Mouse (Mus musculus): ENCODE results near the gene Cdk6. TPM values are rescaled to one million over a fixed set of nuclear protein-coding genes. Genes with fewer than 3 reads are reported as not detected.

Cdk6 gene
- polyA plus RNA-seq, 1 experiment from 2014 or later = 32.5 TPM

- no peak overlapping the region for H3K4me2 ChIP-seq
- no peak overlapping the region for H3K9ac ChIP-seq (replicated peaks)
- H3K27ac ChIP-seq = no peak overlapping the region
- H3K27me3 ChIP-seq = no peaks in the 10 kb centered on the region
- no peaks in the 10 kb centered on the region for H3K36me3 ChIP-seq
- H3K9me3 ChIP-seq = no peaks in the 10 kb centered on the region
- no peak for ATAC-seq (ENCODE audit: insufficient number of reproducible peaks, insufficient read depth, low FRiP score, low TSS enrichment, low read depth)
- H3K4me1 ChIP-seq (replicated peaks) = no peaks in the 10 kb centered on the region
- 89% methylated on average over 7 of the region's 7 CpGs for WGBS
- no peak overlapping the region for H3K4me3 ChIP-seq (replicated peaks)
Observed at GRCm38 (mm10) chr5:3359914-3360313, 18.6 kb downstream of the Cdk6 start.

GRCm38 (mm10) chr5:3361252-3361651, 20.0 kb downstream of the Cdk6 start:
- WGBS = 92% methylated on average over 5 of the region's 5 CpGs
- no peaks in the 10 kb centered on the region; the same call in 1 of the 2 replicates for H3K9me3 ChIP-seq
- H3K9ac ChIP-seq (replicated peaks) = no peak overlapping the region
- no peaks in the 10 kb centered on the region for H3K4me1 ChIP-seq (replicated peaks)
- H3K27me3 ChIP-seq = no peaks in the 10 kb centered on the region
- no peaks in the 10 kb centered on the region; the same call in 1 of the 2 replicates for H3K36me3 ChIP-seq
- no peak overlapping the region for H3K4me3 ChIP-seq (replicated peaks)
- ATAC-seq (ENCODE audit: insufficient number of reproducible peaks, insufficient read depth, low FRiP score, low TSS enrichment, low read depth) = no peak
- no peak overlapping the region for H3K4me2 ChIP-seq
- no peak overlapping the region for H3K27ac ChIP-seq

GRCm38 (mm10) chr5:3362111-3362510, 20.8 kb downstream of the Cdk6 start:
- Histone ChIP-seq H3K36me3 (no peaks in the 10 kb centered on the region; the same call in 1 of the 2 replicates), H3K9me3 (no peaks in the 10 kb centered on the region; the same call in 1 of the 2 replicates), H3K4me2 (no peak overlapping the region), H3K9ac (replicated peaks) (no peak overlapping the region), H3K27me3 (no peaks in the 10 kb centered on the region), H3K4me3 (replicated peaks) (no peak overlapping the region), H3K4me1 (replicated peaks) (no peaks in the 10 kb centered on the region), H3K27ac (no peak overlapping the region)
- WGBS = 90% methylated on average over 8 of the region's 8 CpGs
- ATAC-seq (ENCODE audit: insufficient number of reproducible peaks, insufficient read depth, low FRiP score, low TSS enrichment, low read depth) = no peak

GRCm38 (mm10) chr5:3363036-3363983, 22.0 kb downstream of the Cdk6 start:
- H3K27ac ChIP-seq = no peak overlapping the region
- no peaks in the 10 kb centered on the region; the same call in 1 of the 2 replicates for H3K9me3 ChIP-seq
- H3K27me3 ChIP-seq = no peaks in the 10 kb centered on the region
- no peaks in the 10 kb centered on the region; the same call in 1 of the 2 replicates for H3K36me3 ChIP-seq
- H3K4me1 ChIP-seq (replicated peaks) = no peaks in the 10 kb centered on the region
- H3K4me2 ChIP-seq = no peak overlapping the region
- H3K9ac ChIP-seq (replicated peaks) = no peak overlapping the region
- H3K4me3 ChIP-seq (replicated peaks) = no peak overlapping the region
- 81% methylated on average over 15 of the region's 15 CpGs for WGBS
- no peak for ATAC-seq (ENCODE audit: insufficient number of reproducible peaks, insufficient read depth, low FRiP score, low TSS enrichment, low read depth)

- H3K4me3 ChIP-seq (replicated peaks) = no peak overlapping the region
- no peak for ATAC-seq (ENCODE audit: insufficient number of reproducible peaks, insufficient read depth, low FRiP score, low TSS enrichment, low read depth)
- no peaks in the 10 kb centered on the region; the same call in 1 of the 2 replicates for H3K9me3 ChIP-seq
- no peak overlapping the region for H3K4me2 ChIP-seq
- no peaks in the 10 kb centered on the region for H3K27me3 ChIP-seq
- H3K9ac ChIP-seq (replicated peaks) = no peak overlapping the region
- H3K36me3 ChIP-seq = no peaks in the 10 kb centered on the region; the same call in 1 of the 2 replicates
- H3K4me1 ChIP-seq (replicated peaks) = no peaks in the 10 kb centered on the region
- 90% methylated on average over 4 of the region's 4 CpGs for WGBS
- no peak overlapping the region for H3K27ac ChIP-seq
Observed at GRCm38 (mm10) chr5:3367045-3367444, 25.8 kb downstream of the Cdk6 start.

DNA sequence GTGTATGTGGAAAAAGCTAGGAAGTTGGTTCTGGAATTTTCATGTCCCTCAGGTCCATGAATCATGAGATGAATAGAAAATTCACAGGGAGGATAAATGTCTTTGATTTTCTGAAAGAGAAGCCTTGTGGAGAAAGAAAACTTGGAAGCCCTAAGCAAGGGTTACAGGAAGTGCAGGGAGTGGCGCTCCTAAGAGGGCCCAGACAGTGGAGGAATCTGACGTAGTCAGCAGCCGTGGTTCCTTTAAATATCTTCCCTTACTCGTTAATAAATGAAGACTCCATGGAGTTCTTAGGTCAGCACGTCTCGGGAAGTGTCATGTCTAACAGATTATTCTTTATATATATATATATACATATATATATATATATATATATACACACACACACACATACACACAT, 28.0 kb downstream of the Cdk6 start:
- Histone ChIP-seq H3K36me3 (no peaks in the 10 kb centered on the region; the same call in 1 of the 2 replicates), H3K9ac (replicated peaks) (no peak overlapping the region), H3K4me1 (replicated peaks) (peaks cover 5% of the 10 kb centered on the region; the same call in 1 of the 2 replicates), H3K27me3 (no peaks in the 10 kb centered on the region), H3K4me2 (no peak overlapping the region), H3K9me3 (no peaks in the 10 kb centered on the region; the same call in 1 of the 2 replicates), H3K4me3 (replicated peaks) (no peak overlapping the region), H3K27ac (no peak overlapping the region)
- no peak for ATAC-seq (ENCODE audit: insufficient number of reproducible peaks, insufficient read depth, low FRiP score, low TSS enrichment, low read depth)
- WGBS = 70% methylated on average over 6 of the region's 6 CpGs

GRCm38 (mm10) chr5:3371212-3371611, 29.9 kb downstream of the Cdk6 start:
- Histone ChIP-seq H3K9ac (replicated peaks) (no peak overlapping the region), H3K4me1 (replicated peaks) (peaks cover 9% of the 10 kb centered on the region; the same call in 1 of the 2 replicates), H3K27ac (no peak overlapping the region), H3K4me3 (replicated peaks) (no peak overlapping the region), H3K36me3 (no peaks in the 10 kb centered on the region), H3K9me3 (no peaks in the 10 kb centered on the region), H3K4me2 (no peak overlapping the region), H3K27me3 (no peaks in the 10 kb centered on the region)
- 87% methylated on average over 2 of the region's 2 CpGs for WGBS
- no peak for ATAC-seq (ENCODE audit: insufficient number of reproducible peaks, insufficient read depth, low FRiP score, low TSS enrichment, low read depth)

DNA sequence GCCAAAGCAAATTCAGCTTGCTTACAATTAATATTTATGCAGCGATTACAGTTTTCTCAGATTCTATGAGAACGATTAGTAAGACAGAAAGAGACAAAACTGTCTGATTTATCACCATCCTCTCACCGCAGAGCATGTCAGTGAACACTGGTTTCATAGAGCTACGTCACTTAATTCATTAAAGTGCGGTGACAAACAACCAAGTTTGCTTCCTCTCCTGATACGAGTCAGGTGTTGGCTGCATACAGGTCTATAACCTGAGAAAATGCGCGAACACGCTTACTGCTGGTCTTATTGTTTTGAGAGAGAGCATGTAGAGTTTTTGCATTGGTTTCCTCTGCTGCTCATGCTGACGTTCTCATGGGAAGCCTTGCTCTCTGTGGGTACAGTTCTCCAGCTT, 31.9 kb downstream of the Cdk6 start:
- Histone ChIP-seq H3K9me3 (no peaks in the 10 kb centered on the region), H3K4me3 (replicated peaks) (no peak overlapping the region), H3K27me3 (no peaks in the 10 kb centered on the region), H3K4me2 (no peak overlapping the region), H3K36me3 (no peaks in the 10 kb centered on the region), H3K27ac (no peak overlapping the region), H3K4me1 (replicated peaks) (peaks cover 13% of the 10 kb centered on the region), H3K9ac (replicated peaks) (no peak overlapping the region)
- no peak for ATAC-seq (ENCODE audit: insufficient number of reproducible peaks, insufficient read depth, low FRiP score, low TSS enrichment, low read depth)
- WGBS = 85% methylated on average over 10 of the region's 10 CpGs

GRCm38 (mm10) chr5:3374763-3375162, 33.5 kb downstream of the Cdk6 start:
- Histone ChIP-seq H3K27ac (no peak overlapping the region), H3K9ac (replicated peaks) (no peak overlapping the region), H3K4me3 (replicated peaks) (no peak overlapping the region), H3K36me3 (no peaks in the 10 kb centered on the region), H3K9me3 (no peaks in the 10 kb centered on the region), H3K27me3 (no peaks in the 10 kb centered on the region), H3K4me1 (replicated peaks) (peaks cover 13% of the 10 kb centered on the region), H3K4me2 (no peak overlapping the region)
- 87% methylated on average over 10 of the region's 10 CpGs for WGBS
- no peak for ATAC-seq (ENCODE audit: insufficient number of reproducible peaks, insufficient read depth, low FRiP score, low TSS enrichment, low read depth)

GRCm38 (mm10) chr5:3376167-3376566, 34.9 kb downstream of the Cdk6 start:
- Histone ChIP-seq H3K4me3 (replicated peaks) (no peak overlapping the region), H3K36me3 (no peaks in the 10 kb centered on the region), H3K9me3 (no peaks in the 10 kb centered on the region), H3K27me3 (no peaks in the 10 kb centered on the region), H3K27ac (no peak overlapping the region), H3K4me2 (no peak overlapping the region), H3K4me1 (replicated peaks) (peaks cover 13% of the 10 kb centered on the region), H3K9ac (replicated peaks) (no peak overlapping the region)
- 86% methylated on average over 2 of the region's 2 CpGs for WGBS
- no peak for ATAC-seq (ENCODE audit: insufficient number of reproducible peaks, insufficient read depth, low FRiP score, low TSS enrichment, low read depth)

DNA sequence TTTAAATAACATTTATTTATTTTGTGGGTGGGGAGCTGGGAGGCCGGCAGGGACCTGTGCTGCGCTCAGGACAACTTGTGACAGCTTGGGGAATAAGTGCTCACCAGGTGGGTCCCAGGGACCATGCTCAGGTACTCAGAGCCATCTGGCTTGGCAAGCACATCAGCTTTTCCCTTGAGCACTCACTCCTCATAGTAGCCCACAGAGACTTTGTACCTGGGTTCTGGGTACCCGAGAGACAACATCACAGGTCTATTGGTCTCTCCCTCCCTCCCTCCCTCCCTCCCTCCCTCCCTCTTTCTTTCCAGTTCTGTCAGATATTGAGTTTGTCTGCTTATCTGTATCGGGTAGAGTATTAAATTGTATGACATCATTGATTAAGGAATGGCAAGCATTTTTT, 38.0 kb downstream of the Cdk6 start:
- H3K27ac ChIP-seq = no peak overlapping the region
- no peaks in the 10 kb centered on the region for H3K36me3 ChIP-seq
- peaks cover 17% of the 10 kb centered on the region; the same call in 1 of the 2 replicates for H3K4me1 ChIP-seq (replicated peaks)
- H3K4me2 ChIP-seq = no peak overlapping the region
- H3K9ac ChIP-seq (replicated peaks) = no peak overlapping the region
- H3K27me3 ChIP-seq = no peaks in the 10 kb centered on the region
- WGBS = 76% methylated on average over 4 of the region's 4 CpGs
- H3K9me3 ChIP-seq = no peaks in the 10 kb centered on the region
- no peak for ATAC-seq (ENCODE audit: insufficient number of reproducible peaks, insufficient read depth, low FRiP score, low TSS enrichment, low read depth)
- H3K4me3 ChIP-seq (replicated peaks) = no peak overlapping the region
